Mouse (Mus musculus) megakaryocyte, adult 5-6 weeks (primary cell): ENCODE data around the gene Rab33b. TPM values are rescaled to one million over a fixed set of nuclear protein-coding genes. Genes with fewer than 3 reads are reported as not detected.
"Not testable (repeated sequence)": the region's sequence is repeated elsewhere in the genome, so short reads cannot be mapped to it uniquely, and the experiment has no call there.

ENCODE experiments used
- ATAC-seq: 2 replicates; pipeline ENCODE4 v1.8.0; 2016; ENCODE audit warnings: mild to moderate bottlenecking, inconsistent platforms; ENCODE audit not compliant: poor library complexity, severe bottlenecking
- total RNA-seq, 2 experiments: library from RNA; stranded (forward) in 1 of 2; stranded (reverse) in 1 of 2; fragments of 153-499, 151-499 nt in 1 of 2; fragments of 221-1000, 200-1000 nt in 1 of 2; gene quantifications; 2 replicates each; pipeline versions ENCODE4 v1.2.3 to v1.2.4; 2015 to 2017

The Rab33b gene
- total RNA-seq (2015) (17.5 and 20.0 TPM in 2 replicates), total RNA-seq (2017) (15.8 and 16.2 TPM in 2 replicates)

GRCm38 (mm10) chr3:51483741-51484359 is at the start of gene Rab33b:
TSS of gene Rab33b (plus strand) at chr3:51483920.
- ATAC-seq: peak; percentile 90

- not testable (repeated sequence) for ATAC-seq
Measured at GRCm38 (mm10) chr3:51434364-51434763, 49.4 kb upstream of the Rab33b start.

- ATAC-seq: no peak
Measured at GRCm38 (mm10) chr3:51434871-51435595, 48.7 kb upstream of the Rab33b start.

- ATAC-seq: no peak
Measured at GRCm38 (mm10) chr3:51468530-51468929, 15.2 kb upstream of the Rab33b start.

- ATAC-seq: peak; percentile 62
Measured at GRCm38 (mm10) chr3:51475706-51476105, 8.0 kb upstream of the Rab33b start.

- ATAC-seq: no peak
Measured at GRCm38 (mm10) chr3:51479893-51480292, 3.8 kb upstream of the Rab33b start.

GRCm38 (mm10) chr3:51481059-51481458 is 2.7 kb upstream of the Rab33b start:
- 0 out of 2 replicates have a peak, but pooled peaks have one; percentile 16 for ATAC-seq

- no peak for ATAC-seq
Measured at GRCm38 (mm10) chr3:51481881-51482280, 1.8 kb upstream of the Rab33b start.

GRCm38 (mm10) chr3:51482781-51483180 is 939 bp upstream of the Rab33b start:
- ATAC-seq: no peak

GRCm38 (mm10) chr3:51484370-51484769 is 650 bp downstream of the Rab33b start:
- ATAC-seq: peak; percentile 26; the same call in 1 of the 2 replicates

GRCm38 (mm10) chr3:51485347-51485746 is 1.6 kb downstream of the Rab33b start:
- ATAC-seq: no peak

GRCm38 (mm10) chr3:51486491-51487195 is 2.9 kb downstream of the Rab33b start:
- ATAC-seq: no peak

- ATAC-seq: no peak
Measured at GRCm38 (mm10) chr3:51490088-51490753, 6.5 kb downstream of the Rab33b start.

GRCm38 (mm10) chr3:51493272-51493838 is 9.6 kb downstream of the Rab33b start:
- ATAC-seq: no peak

- ATAC-seq: no peak; the same call in 1 of the 2 replicates
Measured at GRCm38 (mm10) chr3:51494466-51494865, 10.7 kb downstream of the Rab33b start.

GRCm38 (mm10) chr3:51495646-51496045 is 11.9 kb downstream of the Rab33b start:
- no peak for ATAC-seq

GRCm38 (mm10) chr3:51497978-51498377 is 14.3 kb downstream of the Rab33b start:
- no peak for ATAC-seq

- no peak for ATAC-seq
Measured at GRCm38 (mm10) chr3:51498659-51499058, 14.9 kb downstream of the Rab33b start.

- ATAC-seq: no peak
Measured at GRCm38 (mm10) chr3:51499876-51500275, 16.2 kb downstream of the Rab33b start.

GRCm38 (mm10) chr3:51504385-51504952 is 20.7 kb downstream of the Rab33b start:
- ATAC-seq: no peak
